Mouse (Mus musculus) lung, adult 2 months (tissue): ENCODE measurements at regions not wholly inside any gene's neighbourhood (a gene's known extent, or its start where the extent isn't known, plus 50 kb on each side); places are given as distances from the start of the nearest gene placed in this dataset.

ENCODE experiments used
- CTCF ChIP-seq: fragments of 200-500 bp; IDR thresholded peaks from 2 replicates; pipeline ENCODE4 v1.5.1; 2011; ENCODE audit warnings: mild to moderate bottlenecking, low read length, control low read depth; ENCODE audit not compliant: insufficient read depth
- POLR2A ChIP-seq: fragments of 200-500 bp; IDR thresholded peaks from 2 replicates; pipeline ENCODE4 v1.6.1; 2011; ENCODE audit warnings: low read depth, mild to moderate bottlenecking, control low read depth, low read length, borderline replicate concordance; ENCODE audit errors: extremely low read depth

- TF ChIP-seq CTCF (no peak), POLR2A (no peak)
These were observed 506.6 kb upstream of the Gm10306 start for GRCm38 (mm10) chr4:94049629-94050310.
